Mouse (Mus musculus): ENCODE results near the gene Ppp1r12b. TPM values are rescaled to one million over a fixed set of nuclear protein-coding genes. Genes with fewer than 3 reads are reported as not detected.

The Ppp1r12b gene
- polyA plus RNA-seq, 1 experiment from 2014 or later: 5.4 TPM

DNA sequence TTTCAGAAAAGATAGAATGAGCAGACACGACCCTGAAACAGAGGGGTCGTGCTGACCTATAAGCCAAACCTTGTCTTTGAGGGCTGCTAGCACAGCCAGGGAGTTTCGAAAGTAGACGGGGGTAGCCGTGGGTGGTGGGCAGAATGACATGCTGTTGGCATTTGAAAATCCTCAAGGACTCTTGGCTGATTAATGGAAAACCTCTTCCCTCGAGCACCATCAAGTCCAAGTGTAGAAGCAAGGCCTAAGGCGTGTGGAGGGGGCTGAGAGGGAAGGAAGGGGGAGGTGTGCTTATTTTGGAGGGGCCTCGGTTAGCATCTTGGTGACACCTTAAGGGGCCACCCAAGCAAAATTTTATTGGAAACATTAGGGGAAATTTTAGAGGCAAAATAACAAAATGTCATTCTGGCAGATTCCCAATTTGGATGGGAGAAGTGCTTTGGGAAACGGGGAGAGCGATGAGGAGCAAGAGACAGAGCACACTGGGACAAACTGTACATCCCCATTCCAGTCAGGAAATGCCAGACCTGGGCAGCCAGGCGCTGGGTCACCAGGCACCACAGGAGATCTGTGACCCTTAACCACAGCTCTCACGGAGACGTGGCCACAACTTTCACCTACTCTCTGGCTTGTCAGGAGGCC, 200.1 kb downstream of the Ppp1r12b start:
- Histone ChIP-seq H3K9ac (replicated peaks; ENCODE audit: low read depth) (no peak overlapping the region), H3K4me2 (replicated peaks; ENCODE audit: low read depth, low read length) (no peak overlapping the region), H3K4me1 (ENCODE audit: insufficient read depth, low read depth, low read length) (peaks cover 29% of the 10 kb centered on the region; the same call in 1 of the 2 replicates), H3K27me3 (replicated peaks; ENCODE audit: insufficient read depth, low read length) (no peaks in the 10 kb centered on the region), H3K36me3 (ENCODE audit: insufficient read depth, low read length) (no peaks in the 10 kb centered on the region; the same call in 1 of the 2 replicates), H3K27ac (ENCODE audit: low read length) (peak overlapping the region; percentile 47; the same call in 1 of the 2 replicates), H3K4me3 (ENCODE audit: low read depth, low read length) (no peak overlapping the region), H3K9me3 (ENCODE audit: low read length) (no peaks in the 10 kb centered on the region)
- ATAC-seq (peak; percentile 13; the same call in 1 of the 2 replicates), DNase-seq (ENCODE audit: low spot score) (peak; percentile 54)
- TF ChIP-seq CTCF (IDR thresholded peaks at IDR 0.05) (no peak), EP300 (IDR thresholded peaks at IDR 0.05) (no peak)
- 34% methylated on average over 13 of the region's 13 CpGs for WGBS

DNA sequence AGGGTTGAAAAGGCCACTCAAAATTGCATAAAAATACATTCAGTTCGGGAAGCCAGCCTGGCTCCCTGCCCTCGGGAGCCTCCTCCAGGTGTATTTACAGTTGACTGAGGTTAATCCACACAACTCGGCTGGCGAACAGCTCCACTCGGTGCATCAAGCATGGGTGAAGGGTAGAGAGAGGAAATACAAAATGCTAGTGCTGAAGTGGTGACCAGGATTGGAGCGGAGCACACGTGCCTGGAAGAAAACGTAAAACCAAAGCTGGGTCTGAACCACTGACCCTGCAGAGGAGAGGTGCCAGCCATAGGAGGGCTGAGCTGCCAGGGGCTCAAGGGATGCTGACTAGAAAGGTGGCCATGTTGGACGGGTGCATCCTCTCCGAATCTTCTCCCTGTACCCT, 200.9 kb downstream of the Ppp1r12b start:
- TF ChIP-seq EP300 (IDR thresholded peaks at IDR 0.05) (no peak), CTCF (IDR thresholded peaks at IDR 0.05) (no peak)
- Histone ChIP-seq H3K4me2 (replicated peaks; ENCODE audit: low read depth, low read length) (no peak overlapping the region), H3K9ac (replicated peaks; ENCODE audit: low read depth) (no peak overlapping the region), H3K27me3 (replicated peaks; ENCODE audit: insufficient read depth, low read length) (no peaks in the 10 kb centered on the region), H3K4me3 (ENCODE audit: low read depth, low read length) (no peak overlapping the region), H3K27ac (ENCODE audit: low read length) (peak overlapping the region; percentile 47), H3K4me1 (ENCODE audit: insufficient read depth, low read depth, low read length) (peaks cover 29% of the 10 kb centered on the region; the same call in 1 of the 2 replicates), H3K9me3 (ENCODE audit: low read length) (no peaks in the 10 kb centered on the region), H3K36me3 (ENCODE audit: insufficient read depth, low read length) (no peaks in the 10 kb centered on the region; the same call in 1 of the 2 replicates)
- ATAC-seq (peak; percentile 32), DNase-seq (ENCODE audit: low spot score) (peak; percentile 50)
- WGBS: 63% methylated on average over 10 of the region's 10 CpGs

DNA sequence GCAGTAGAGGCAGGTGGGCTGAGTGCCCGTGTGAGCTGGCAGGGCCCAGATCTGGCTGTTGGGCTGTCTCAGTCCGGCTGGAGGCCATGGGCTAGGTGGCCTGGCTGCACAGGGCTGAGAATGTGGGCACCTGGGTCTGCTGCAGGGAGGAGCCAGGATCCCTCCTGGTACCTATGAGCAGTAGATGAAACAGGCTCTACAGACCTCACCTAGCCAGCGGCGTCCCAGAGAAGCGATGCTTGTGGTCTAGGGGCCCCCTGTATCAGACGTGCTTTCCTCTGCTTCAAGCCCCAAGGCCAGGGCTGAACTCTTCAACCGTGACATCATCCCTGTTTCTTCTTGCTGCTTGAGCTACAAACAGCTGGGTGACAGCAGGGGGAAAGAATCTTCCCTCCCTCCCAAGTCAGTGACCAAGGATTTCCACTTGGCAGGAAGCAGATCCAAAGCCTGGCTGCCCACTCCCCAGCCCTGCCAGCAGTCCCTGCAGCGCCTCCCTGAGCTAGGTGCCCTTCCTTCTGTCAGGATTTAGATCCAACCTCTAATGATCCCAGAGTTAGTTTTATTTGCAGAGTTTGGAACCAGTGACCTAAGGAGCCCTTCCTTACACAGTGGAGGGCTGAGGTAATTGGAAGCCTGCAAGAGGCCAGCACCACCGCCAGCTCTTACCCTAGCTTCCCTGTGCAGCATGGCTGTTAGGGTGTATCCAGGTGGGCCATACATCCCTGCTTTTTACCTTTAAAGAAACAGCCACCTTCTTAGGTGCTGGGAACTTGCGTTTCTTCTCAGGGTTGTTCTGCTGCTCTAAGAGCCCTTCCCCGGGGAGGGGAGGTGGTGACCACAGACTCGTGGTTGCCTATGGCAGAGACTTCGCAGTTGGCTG, 201.8 kb downstream of the Ppp1r12b start:
- DNase-seq (ENCODE audit: low spot score) (peak; percentile 88), ATAC-seq (peak; percentile 74)
- Histone ChIP-seq H3K27me3 (replicated peaks; ENCODE audit: insufficient read depth, low read length) (no peaks in the 10 kb centered on the region), H3K9ac (replicated peaks; ENCODE audit: low read depth) (0 out of 2 replicates have a peak overlapping the region, but pooled peaks have one; percentile 5), H3K27ac (ENCODE audit: low read length) (peak overlapping the region; percentile 43; the same call in 1 of the 2 replicates), H3K4me3 (ENCODE audit: low read depth, low read length) (no peak overlapping the region), H3K9me3 (ENCODE audit: low read length) (no peaks in the 10 kb centered on the region), H3K4me1 (ENCODE audit: insufficient read depth, low read depth, low read length) (peaks cover 29% of the 10 kb centered on the region; the same call in 1 of the 2 replicates), H3K4me2 (replicated peaks; ENCODE audit: low read depth, low read length) (no peak overlapping the region), H3K36me3 (ENCODE audit: insufficient read depth, low read length) (no peaks in the 10 kb centered on the region)
- WGBS: 54% methylated on average over 13 of the region's 13 CpGs
- TF ChIP-seq EP300 (IDR thresholded peaks at IDR 0.05) (0 out of 2 replicates have a peak, but pooled peaks have one; percentile 26), CTCF (IDR thresholded peaks at IDR 0.05) (peak; percentile 40)

DNA sequence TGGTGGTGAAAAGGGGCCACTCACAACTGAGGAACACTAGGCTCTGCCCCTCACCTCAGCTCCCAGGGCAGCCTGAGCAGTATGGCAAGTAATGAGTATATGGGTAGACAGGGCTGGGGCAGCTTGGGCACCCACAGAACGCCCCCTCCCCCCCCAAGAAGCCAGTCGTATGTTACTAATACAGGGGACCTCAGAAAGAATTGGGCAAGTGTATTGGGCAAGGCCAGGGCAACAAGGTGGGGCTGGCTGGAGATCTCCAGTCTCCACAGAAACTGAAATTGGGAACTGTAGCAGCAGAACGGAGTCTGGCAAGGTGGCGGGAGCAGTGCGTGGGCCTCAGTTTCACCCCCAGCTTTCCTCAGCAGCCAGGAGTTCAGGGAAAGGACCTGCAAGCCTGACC, 203.3 kb downstream of the Ppp1r12b start:
- Histone ChIP-seq H3K4me2 (replicated peaks; ENCODE audit: low read depth, low read length) (no peak overlapping the region), H3K9me3 (ENCODE audit: low read length) (no peaks in the 10 kb centered on the region), H3K36me3 (ENCODE audit: insufficient read depth, low read length) (no peaks in the 10 kb centered on the region), H3K4me3 (ENCODE audit: low read depth, low read length) (no peak overlapping the region), H3K27me3 (replicated peaks; ENCODE audit: insufficient read depth, low read length) (no peaks in the 10 kb centered on the region), H3K4me1 (ENCODE audit: insufficient read depth, low read depth, low read length) (peaks cover 29% of the 10 kb centered on the region; the same call in 1 of the 2 replicates), H3K9ac (replicated peaks; ENCODE audit: low read depth) (no peak overlapping the region), H3K27ac (ENCODE audit: low read length) (no peak overlapping the region)
- TF ChIP-seq CTCF (IDR thresholded peaks at IDR 0.05) (no peak), EP300 (IDR thresholded peaks at IDR 0.05) (no peak)
- WGBS: 70% methylated on average over 5 of the region's 5 CpGs
- DNase-seq (ENCODE audit: low spot score) (no peak), ATAC-seq (no peak)

DNA sequence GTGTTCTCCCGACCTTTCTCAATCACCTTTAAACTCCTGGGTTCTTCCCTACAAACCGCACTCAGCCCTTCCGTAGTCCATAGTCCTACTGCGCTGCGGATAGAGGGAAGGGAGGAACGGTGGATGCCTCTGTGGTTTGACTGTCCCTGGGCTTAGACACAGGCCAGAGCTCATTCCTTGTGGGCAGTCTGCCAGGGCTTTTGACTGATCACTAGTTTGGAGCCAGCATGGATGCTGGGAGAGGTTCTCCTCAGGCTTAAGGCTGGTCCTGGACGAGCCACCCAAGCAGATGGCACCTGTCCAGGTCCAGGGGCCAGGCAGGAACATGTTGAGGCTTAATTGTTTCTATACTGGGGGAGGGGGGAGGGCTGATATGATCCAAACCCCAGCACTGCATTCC, 205.9 kb downstream of the Ppp1r12b start:
- H3K4me1 ChIP-seq (ENCODE audit: insufficient read depth, low read depth, low read length): peaks cover 14% of the 10 kb centered on the region; the same call in 1 of the 2 replicates
- no peaks in the 10 kb centered on the region for H3K27me3 ChIP-seq (replicated peaks; ENCODE audit: insufficient read depth, low read length)
- ATAC-seq: no peak
- H3K9me3 ChIP-seq (ENCODE audit: low read length): no peaks in the 10 kb centered on the region
- TF ChIP-seq CTCF (IDR thresholded peaks at IDR 0.05): no peak
- no peak for TF ChIP-seq EP300 (IDR thresholded peaks at IDR 0.05)
- DNase-seq (ENCODE audit: low spot score): peak; percentile 46
- WGBS: 58% methylated on average over 7 of the region's 7 CpGs
- no peaks in the 10 kb centered on the region for H3K36me3 ChIP-seq (ENCODE audit: insufficient read depth, low read length)
- no peak overlapping the region for H3K4me2 ChIP-seq (replicated peaks; ENCODE audit: low read depth, low read length)
- H3K4me3 ChIP-seq (ENCODE audit: low read depth, low read length): no peak overlapping the region
- H3K27ac ChIP-seq (ENCODE audit: low read length): no peak overlapping the region
- H3K9ac ChIP-seq (replicated peaks; ENCODE audit: low read depth): no peak overlapping the region
